Mouse (Mus musculus): ENCODE data around the gene Capn3. TPM values are rescaled to one million over a fixed set of nuclear protein-coding genes. Genes with fewer than 3 reads are reported as not detected.

Capn3 gene
- polyA plus RNA-seq, 2 experiments = 2.5 to 3.3 TPM

GRCm38 (mm10) chr2:120465397-120465785 lies 9.6 kb downstream of the Capn3 start:
- TF ChIP-seq EP300 (IDR thresholded peaks at IDR 0.05; ENCODE audit: low read depth) = no peak
- TF ChIP-seq CTCF (IDR thresholded peaks at IDR 0.05; ENCODE audit: low read depth) = no peak

GRCm38 (mm10) chr2:120468011-120468410 lies 12.2 kb downstream of the Capn3 start:
- no peak for ATAC-seq (ENCODE audit: insufficient read depth)
- no peak overlapping the region for H3K4me2 ChIP-seq (ENCODE audit: low read depth)
- H3K9ac ChIP-seq (replicated peaks) = no peak overlapping the region
- TF ChIP-seq EP300 (IDR thresholded peaks at IDR 0.05; ENCODE audit: low read depth) (no peak), CTCF (IDR thresholded peaks at IDR 0.05; ENCODE audit: low read depth) (no peak)
- no peak for DNase-seq (ENCODE audit: low read depth in 3 of 3, low spot score in 3 of 3)
- H3K36me3 ChIP-seq (replicated peaks; ENCODE audit: control insufficient read depth, insufficient read depth, low read depth) = no peaks in the 10 kb centered on the region
- no peaks in the 10 kb centered on the region for H3K27me3 ChIP-seq (ENCODE audit: control insufficient read depth, insufficient read depth, low read length)
- no peak overlapping the region for H3K27ac ChIP-seq
- H3K4me1 ChIP-seq (replicated peaks; ENCODE audit: control insufficient read depth in 2 of 2, insufficient read depth in 2 of 2, low read length in 1 of 2) = peaks cover 0 to 18% of the 10 kb centered on the region in 2 experiments; a peak in 2 of 4 replicates
- H3K9me3 ChIP-seq (ENCODE audit: control insufficient read depth, low read length) = no peaks in the 10 kb centered on the region
- H3K4me3 ChIP-seq (ENCODE audit: insufficient read depth in 1 of 2, low read depth in 2 of 2, low read length in 2 of 2) = no peak overlapping the region

More at GRCm38 (mm10) chr2:120465397-120465785, 9.6 kb downstream of the Capn3 start:
- ATAC-seq (ENCODE audit: insufficient read depth) = no peak
- 63% methylated on average over 5 of the region's 5 CpGs for WGBS (ENCODE audit: insufficient replicate concordance)
- Histone ChIP-seq H3K4me2 (ENCODE audit: low read depth) (no peak overlapping the region), H3K27me3 (ENCODE audit: control insufficient read depth, insufficient read depth, low read length) (no peaks in the 10 kb centered on the region), H3K9me3 (ENCODE audit: control insufficient read depth, low read length) (no peaks in the 10 kb centered on the region), H3K4me3 (ENCODE audit: insufficient read depth in 1 of 2, low read depth in 2 of 2, low read length in 2 of 2) (no peak overlapping the region), H3K27ac (no peak overlapping the region), H3K36me3 (replicated peaks; ENCODE audit: control insufficient read depth, insufficient read depth, low read depth) (no peaks in the 10 kb centered on the region), H3K9ac (replicated peaks) (no peak overlapping the region), H3K4me1 (replicated peaks; ENCODE audit: control insufficient read depth in 2 of 2, insufficient read depth in 2 of 2, low read length in 1 of 2) (peaks cover 0 to 18% of the 10 kb centered on the region in 2 experiments; a peak in 2 of 4 replicates)
- DNase-seq (ENCODE audit: low read depth in 3 of 3, low spot score in 3 of 3) = no peak

- TF ChIP-seq EP300 (IDR thresholded peaks at IDR 0.05; ENCODE audit: low read depth) (no peak), CTCF (IDR thresholded peaks at IDR 0.05; ENCODE audit: low read depth) (no peak)
- Histone ChIP-seq H3K36me3 (replicated peaks; ENCODE audit: control insufficient read depth, insufficient read depth, low read depth) (no peaks in the 10 kb centered on the region), H3K9me3 (ENCODE audit: control insufficient read depth, low read length) (no peaks in the 10 kb centered on the region), H3K4me2 (ENCODE audit: low read depth) (no peak overlapping the region), H3K27ac (no peak overlapping the region), H3K4me1 (replicated peaks; ENCODE audit: control insufficient read depth in 2 of 2, insufficient read depth in 2 of 2, low read length in 1 of 2) (peaks cover 0 to 10% of the 10 kb centered on the region in 2 experiments; a peak in 2 of 4 replicates), H3K9ac (replicated peaks) (no peak overlapping the region), H3K27me3 (ENCODE audit: control insufficient read depth, insufficient read depth, low read length) (no peaks in the 10 kb centered on the region), H3K4me3 (ENCODE audit: insufficient read depth in 1 of 2, low read depth in 2 of 2, low read length in 2 of 2) (no peak overlapping the region)
- WGBS (ENCODE audit: insufficient replicate concordance) = 40% methylated on average over 3 of the region's 3 CpGs
- DNase-seq (ENCODE audit: low read depth in 3 of 3, low spot score in 3 of 3) = no peak
- no peak for ATAC-seq (ENCODE audit: insufficient read depth)
Observed at GRCm38 (mm10) chr2:120469220-120469619, 13.4 kb downstream of the Capn3 start.

- WGBS (ENCODE audit: insufficient replicate concordance) = 62% methylated on average over 10 of the region's 10 CpGs
- H3K27ac ChIP-seq = no peak overlapping the region
- no peak for TF ChIP-seq EP300 (IDR thresholded peaks at IDR 0.05; ENCODE audit: low read depth)
- TF ChIP-seq CTCF (IDR thresholded peaks at IDR 0.05; ENCODE audit: low read depth) = no peak
- no peaks in the 10 kb centered on the region for H3K36me3 ChIP-seq (replicated peaks; ENCODE audit: control insufficient read depth, insufficient read depth, low read depth)
- no peak overlapping the region for H3K4me2 ChIP-seq (ENCODE audit: low read depth)
- H3K9me3 ChIP-seq (ENCODE audit: control insufficient read depth, low read length) = no peaks in the 10 kb centered on the region
- no peaks in the 10 kb centered on the region for H3K27me3 ChIP-seq (ENCODE audit: control insufficient read depth, insufficient read depth, low read length)
- no peak for ATAC-seq (ENCODE audit: insufficient read depth)
- H3K9ac ChIP-seq (replicated peaks) = no peak overlapping the region
- no peak for DNase-seq (ENCODE audit: low read depth in 3 of 3, low spot score in 3 of 3)
- no peak overlapping the region for H3K4me3 ChIP-seq (ENCODE audit: insufficient read depth in 1 of 2, low read depth in 2 of 2, low read length in 2 of 2)
- peaks cover 0 to 8% of the 10 kb centered on the region in 2 experiments; a peak in 2 of 4 replicates for H3K4me1 ChIP-seq (replicated peaks; ENCODE audit: control insufficient read depth in 2 of 2, insufficient read depth in 2 of 2, low read length in 1 of 2)
Observed at GRCm38 (mm10) chr2:120469715-120470114, 13.9 kb downstream of the Capn3 start.

- Histone ChIP-seq H3K4me1 (replicated peaks; ENCODE audit: control insufficient read depth in 2 of 2, insufficient read depth in 2 of 2, low read length in 1 of 2) (0 out of 4 replicates have a peak, but pooled peaks cover 0 to 4% of the 10 kb centered on the region in 2 experiments), H3K27ac (no peak overlapping the region), H3K9me3 (ENCODE audit: control insufficient read depth, low read length) (no peaks in the 10 kb centered on the region), H3K4me3 (ENCODE audit: insufficient read depth in 1 of 2, low read depth in 2 of 2, low read length in 2 of 2) (no peak overlapping the region), H3K4me2 (ENCODE audit: low read depth) (no peak overlapping the region), H3K36me3 (replicated peaks; ENCODE audit: control insufficient read depth, insufficient read depth, low read depth) (no peaks in the 10 kb centered on the region), H3K9ac (replicated peaks) (no peak overlapping the region), H3K27me3 (ENCODE audit: control insufficient read depth, insufficient read depth, low read length) (no peaks in the 10 kb centered on the region)
- ATAC-seq (ENCODE audit: insufficient read depth) = no peak
- 68% methylated on average over 4 of the region's 4 CpGs for WGBS (ENCODE audit: insufficient replicate concordance)
- DNase-seq (ENCODE audit: low read depth in 3 of 3, low spot score in 3 of 3) = no peak
- TF ChIP-seq CTCF (IDR thresholded peaks at IDR 0.05; ENCODE audit: low read depth) (no peak), EP300 (IDR thresholded peaks at IDR 0.05; ENCODE audit: low read depth) (no peak)
Observed at GRCm38 (mm10) chr2:120470856-120471255, 15.0 kb downstream of the Capn3 start.

Data from liver, embryonic 14.5 days (tissue).